Mouse (Mus musculus) limb, embryonic 14.5 days (tissue): ENCODE results near the gene Nudt22. TPM values are rescaled to one million over a fixed set of nuclear protein-coding genes. Genes with fewer than 3 reads are reported as not detected.

Experiments used
- ATAC-seq: fragments of 200-750 bp; cut with Nextera tagmentation; 2 replicates; pipeline ENCODE4 v1.8.0; 2017; ENCODE audit warnings: low read depth, moderate number of reproducible peaks, moderate TSS enrichment; ENCODE audit not compliant: low FRiP score
- DNase-seq: peaks from one replicate; pipeline ENCODE4 v3.0.0-alpha.2; 2015; ENCODE audit warnings: low spot score
- H3K27ac ChIP-seq: fragments of 300-500 bp; sonication (generic); replicated peaks from 2 replicates; pipeline ENCODE4 v1.5.1; 2014; ENCODE audit warnings: low read depth, mild to moderate bottlenecking, low read length, moderate library complexity, mixed read lengths
- H3K27me3 ChIP-seq: fragments of 300-500 bp; sonication (generic); 2 replicates; pipeline ENCODE4 v1.6.1; 2014; ENCODE audit warnings: low read length, mixed read lengths; ENCODE audit not compliant: control insufficient read depth, insufficient read depth
- H3K36me3 ChIP-seq: fragments of 300-500 bp; sonication (generic); 2 replicates; pipeline ENCODE4 v1.6.1; 2014; ENCODE audit warnings: mild to moderate bottlenecking, low read length, moderate library complexity, mixed read lengths; ENCODE audit not compliant: control insufficient read depth, insufficient read depth
- H3K4me1 ChIP-seq: fragments of 300-500 bp; sonication (generic); 2 replicates; pipeline ENCODE4 v1.6.1; 2014; ENCODE audit warnings: antibody characterized with exemption, low read length, mixed read lengths; ENCODE audit not compliant: control insufficient read depth, insufficient read depth
- H3K4me2 ChIP-seq: fragments of 300-500 bp; sonication (generic); replicated peaks from 2 replicates; pipeline ENCODE4 v1.6.1; 2014; ENCODE audit warnings: low read depth, mild to moderate bottlenecking, low read length, moderate library complexity; ENCODE audit not compliant: severe bottlenecking
- H3K4me3 ChIP-seq: fragments of 300-500 bp; sonication (generic); replicated peaks from 2 replicates; pipeline ENCODE4 v1.5.1; 2014; ENCODE audit warnings: low read length
- H3K9ac ChIP-seq: fragments of 300-500 bp; sonication (generic); 2 replicates; pipeline ENCODE4 v1.6.1; 2014; ENCODE audit warnings: mild to moderate bottlenecking, low read depth, low read length, moderate library complexity; ENCODE audit not compliant: severe bottlenecking
- H3K9me3 ChIP-seq: fragments of 300-500 bp; sonication (generic); 2 replicates; pipeline ENCODE4 v1.6.1; 2016; ENCODE audit warnings: low read length; ENCODE audit not compliant: control insufficient read depth
- POLR2A ChIP-seq: fragments of 200-500 bp; IDR thresholded peaks from 2 replicates; pipeline ENCODE4 v1.8.0; 2012; ENCODE audit warnings: inconsistent platforms, mild to moderate bottlenecking, moderate library complexity, borderline replicate concordance; ENCODE audit not compliant: insufficient read depth, insufficient read length; ENCODE audit errors: extremely low read depth
- WGBS: fragments of 180-500 bp; shearing (Covaris S2); extraction: QIAGEN DNeasy Blood & Tissue Kit; methylation state at CpG from one replicate; pipeline ENCODE4 v1.1.7; 2014; 5-methylcytosine and 5-hydroxymethylcytosine counted together
- polyA plus RNA-seq, 2 experiments: library from polyadenylated mRNA; depleted of rRNA in 1 of 2; stranded (reverse) in 1 of 2; unstranded in 1 of 2; fragments of >200 nt; fragmentation: Nextera tagmentation in 1 of 2; extraction: Ambion mirVana in 1 of 2; gene quantifications; 2 replicates each; pipeline versions ENCODE4 v1.2.1 to v1.2.3; 2012 to 2014

Gene Nudt22
- polyA plus RNA-seq, 2 experiments = 21.9 to 22.1 TPM

GRCm38 (mm10) chr19:6950613-6951153 lies 45.2 kb downstream of the Nudt22 start:
- Histone ChIP-seq H3K4me3 (peak overlapping the region; percentile 62), H3K4me1 (peaks cover 18% of the 10 kb centered on the region), H3K36me3 (peaks cover 28% of the 10 kb centered on the region), H3K4me2 (peak overlapping the region; percentile 98), H3K27me3 (no peaks in the 10 kb centered on the region), H3K9me3 (no peaks in the 10 kb centered on the region), H3K9ac (peak overlapping the region; percentile 70), H3K27ac (peak overlapping the region; percentile 92)
- peak; percentile 67; the same call in 1 of the 2 replicates for TF ChIP-seq POLR2A
- ATAC-seq (peak; percentile 48), DNase-seq (peak; percentile 72)
- under 1% methylated on average over 28 of the region's 28 CpGs for WGBS

- 67% methylated on average over 5 of the region's 5 CpGs for WGBS
Observed at GRCm38 (mm10) chr19:6949951-6950350, 46.0 kb downstream of the Nudt22 start.

DNA sequence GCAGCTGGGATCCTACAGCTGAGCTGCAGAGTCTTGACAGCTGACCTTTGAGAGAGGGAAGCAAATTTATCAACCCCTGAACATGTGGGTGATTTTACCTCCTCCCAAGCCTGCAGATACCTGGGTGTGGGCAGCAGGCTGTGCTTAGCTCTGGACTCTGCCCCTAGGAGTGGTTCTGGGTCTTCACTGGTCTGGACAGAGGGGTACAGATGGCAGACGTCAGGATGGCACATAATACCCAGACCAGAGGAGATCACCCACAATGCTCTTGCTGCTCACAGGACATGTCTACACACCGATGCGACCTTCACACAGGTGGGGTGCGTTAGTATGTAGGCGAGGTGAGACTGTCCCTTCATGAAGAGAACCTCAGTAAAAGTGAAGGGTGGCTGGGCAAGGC lies 46.4 kb downstream of the Nudt22 start:
- ATAC-seq = no peak
- Histone ChIP-seq H3K4me2 (no peak overlapping the region), H3K36me3 (peaks cover 22% of the 10 kb centered on the region), H3K9ac (no peak overlapping the region), H3K27ac (no peak overlapping the region), H3K27me3 (no peaks in the 10 kb centered on the region), H3K4me1 (peaks cover 18% of the 10 kb centered on the region), H3K9me3 (no peaks in the 10 kb centered on the region), H3K4me3 (no peak overlapping the region)
- WGBS = 89% methylated on average over 5 of the region's 5 CpGs
- no peak for TF ChIP-seq POLR2A
- DNase-seq = no peak

More at GRCm38 (mm10) chr19:6949951-6950350, 46.0 kb downstream of the Nudt22 start:
- no peak for TF ChIP-seq POLR2A
- DNase-seq (no peak), ATAC-seq (no peak)
- H3K4me1 ChIP-seq = peaks cover 18% of the 10 kb centered on the region
- H3K4me3 ChIP-seq = peak overlapping the region; percentile 62
- peaks cover 26% of the 10 kb centered on the region for H3K36me3 ChIP-seq
- no peaks in the 10 kb centered on the region for H3K9me3 ChIP-seq
- H3K27ac ChIP-seq = peak overlapping the region; percentile 92; the same call in 1 of the 2 replicates
- peak overlapping the region; percentile 70; the same call in 1 of the 2 replicates for H3K9ac ChIP-seq
- H3K27me3 ChIP-seq = no peaks in the 10 kb centered on the region
- H3K4me2 ChIP-seq = peak overlapping the region; percentile 98

DNA sequence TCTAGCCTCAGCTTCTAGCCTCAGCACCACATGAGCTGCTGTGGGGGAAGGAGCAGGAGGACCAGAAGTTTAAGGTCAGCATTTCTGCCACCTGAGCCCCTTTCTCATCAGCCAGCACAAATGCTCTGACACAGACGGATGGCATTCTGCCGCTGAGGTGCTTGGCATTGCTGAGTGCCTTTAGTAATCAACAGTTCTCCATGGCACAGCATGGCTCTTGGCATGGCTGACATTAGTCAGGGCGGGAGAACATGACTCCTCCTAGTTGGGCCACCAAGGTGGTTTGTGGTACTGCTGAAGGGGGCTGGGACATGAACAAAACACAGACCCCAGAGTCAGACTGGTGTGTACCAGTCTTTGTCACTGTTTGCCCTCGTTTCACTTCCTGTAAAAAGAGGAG lies 47.7 kb downstream of the Nudt22 start:
- Histone ChIP-seq H3K27ac (no peak overlapping the region), H3K27me3 (no peaks in the 10 kb centered on the region), H3K9me3 (no peaks in the 10 kb centered on the region), H3K4me2 (no peak overlapping the region), H3K4me3 (no peak overlapping the region), H3K9ac (no peak overlapping the region), H3K4me1 (peaks cover 18% of the 10 kb centered on the region), H3K36me3 (peaks cover 12% of the 10 kb centered on the region)
- DNase-seq = no peak
- ATAC-seq = no peak
- TF ChIP-seq POLR2A = no peak
- 81% methylated on average over 4 of the region's 4 CpGs for WGBS

DNA sequence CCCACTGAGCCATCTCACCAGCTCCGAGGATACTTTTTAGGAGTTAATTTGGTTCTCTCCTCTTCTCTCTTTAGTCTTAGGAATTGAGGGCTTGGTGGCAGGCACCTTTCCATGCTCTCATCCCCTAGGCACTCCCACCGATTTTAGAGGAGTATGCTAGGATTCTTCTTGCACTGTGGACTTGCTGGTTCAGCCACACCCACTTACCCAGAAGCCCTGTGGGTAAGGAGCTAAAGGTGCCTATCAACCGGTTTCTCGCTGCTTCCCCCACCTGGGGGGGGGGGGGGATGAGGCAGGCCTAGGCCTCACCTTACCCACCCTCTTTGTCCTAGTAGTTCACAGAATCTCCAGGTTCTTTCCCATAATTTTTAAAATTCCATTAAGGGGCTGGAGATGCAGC lies 48.2 kb downstream of the Nudt22 start:
- no peak overlapping the region for H3K4me3 ChIP-seq
- TF ChIP-seq POLR2A = no peak
- no peak overlapping the region for H3K4me2 ChIP-seq
- ATAC-seq (no peak), DNase-seq (no peak)
- H3K9ac ChIP-seq = no peak overlapping the region
- 52% methylated on average over 4 of the region's 4 CpGs for WGBS
- no peak overlapping the region for H3K27ac ChIP-seq
- no peaks in the 10 kb centered on the region for H3K9me3 ChIP-seq
- H3K4me1 ChIP-seq = peaks cover 18% of the 10 kb centered on the region
- H3K27me3 ChIP-seq = no peaks in the 10 kb centered on the region
- H3K36me3 ChIP-seq = peaks cover 12% of the 10 kb centered on the region
